Mouse (Mus musculus) myocyte (in vitro differentiated cells): Measurements from ENCODE around the gene Spic. TPM values are rescaled to one million over a fixed set of nuclear protein-coding genes. Genes with fewer than 3 reads are reported as not detected.

Source experiments
- H3K27me3 ChIP-seq: one replicate; pipeline ENCODE4 v1.6.1; 2011; ENCODE audit not compliant: control insufficient read depth, insufficient read depth, insufficient read length
- H3K36me3 ChIP-seq: one replicate; pipeline ENCODE4 v1.6.1; 2011; ENCODE audit not compliant: control insufficient read depth, insufficient read depth
- H3K4me2 ChIP-seq: one replicate; pipeline ENCODE4 v1.6.1; 2011; ENCODE audit warnings: low read depth, control low read depth
- H3K4me3 ChIP-seq: one replicate; pipeline ENCODE4 v1.5.1; 2011; ENCODE audit warnings: mild to moderate bottlenecking, control low read depth, moderate library complexity
- H3K79me2 ChIP-seq: one replicate; pipeline ENCODE4 v1.6.1; 2011; ENCODE audit not compliant: control insufficient read depth, insufficient read depth
- H3ac ChIP-seq: one replicate; pipeline ENCODE4 v1.6.1; 2011; ENCODE audit not compliant: control insufficient read depth, insufficient read length
- CEBPB ChIP-seq: IDR thresholded peaks from 2 replicates; pipeline ENCODE4 v1.6.1; 2011; ENCODE audit warnings: mild to moderate bottlenecking, moderate library complexity; ENCODE audit not compliant: poor library complexity, insufficient read depth, severe bottlenecking
- E2F4 ChIP-seq: IDR thresholded peaks from one replicate; pipeline ENCODE4 v1.6.1; 2011; ENCODE audit warnings: mild to moderate bottlenecking, control low read depth, moderate library complexity; ENCODE audit not compliant: insufficient read depth
- MAX ChIP-seq: IDR thresholded peaks from one replicate; pipeline ENCODE4 v1.6.1; 2011; ENCODE audit warnings: low read depth, mild to moderate bottlenecking, control low read depth
- MYOD1 ChIP-seq, 3 experiments: IDR thresholded peaks; one replicate each; pipeline ENCODE4 v1.6.1; 2011; ENCODE audit warnings: control low read depth in 2 of 3, low read depth in 2 of 3, mild to moderate bottlenecking in 2 of 3, moderate library complexity in 1 of 3; ENCODE audit not compliant: insufficient read length in 2 of 3, control insufficient read depth in 1 of 3
- MYOG ChIP-seq, 3 experiments: IDR thresholded peaks; one replicate each; pipeline ENCODE4 v1.6.1; 2011; ENCODE audit warnings: control low read depth in 2 of 3, low read depth in 2 of 3, mild to moderate bottlenecking in 2 of 3; ENCODE audit not compliant: insufficient read length in 2 of 3, control insufficient read depth in 1 of 3, insufficient read depth in 1 of 3
- POLR2A ChIP-seq: IDR thresholded peaks from one replicate; pipeline ENCODE4 v1.6.1; 2011; ENCODE audit warnings: low read depth, mild to moderate bottlenecking, control low read depth, moderate library complexity; ENCODE audit not compliant: insufficient read length
- POLR2AphosphoS2 ChIP-seq: IDR thresholded peaks from one replicate; pipeline ENCODE4 v1.6.1; 2011; ENCODE audit warnings: low read depth, control low read depth; ENCODE audit not compliant: insufficient read length
- REST ChIP-seq: IDR thresholded peaks from one replicate; pipeline ENCODE4 v1.6.1; 2011; ENCODE audit warnings: mild to moderate bottlenecking, control low read depth, moderate library complexity; ENCODE audit not compliant: insufficient read depth, insufficient read length
- SRF ChIP-seq: IDR thresholded peaks from one replicate; pipeline ENCODE4 v1.6.1; 2011; ENCODE audit warnings: low read depth; ENCODE audit not compliant: control insufficient read depth, insufficient read length
- TCF12 ChIP-seq: IDR thresholded peaks from one replicate; pipeline ENCODE4 v1.6.1; 2011; ENCODE audit warnings: mild to moderate bottlenecking, control low read depth; ENCODE audit not compliant: poor library complexity, insufficient read depth, severe bottlenecking
- TCF3 ChIP-seq: IDR thresholded peaks from one replicate; pipeline ENCODE4 v1.6.1; 2011; ENCODE audit warnings: low read depth, control low read depth; ENCODE audit not compliant: insufficient read length
- USF1 ChIP-seq: IDR thresholded peaks from one replicate; pipeline ENCODE4 v1.6.1; 2011; ENCODE audit warnings: low read depth, mild to moderate bottlenecking, control low read depth, moderate library complexity
- polyA plus RNA-seq: library from polyadenylated mRNA; unstranded; fragments of >200 nt; fragmentation: generic; extraction: Trizol; gene quantifications from one replicate; pipeline ENCODE4 v1.2.1, GENCODE M21; 2012; ENCODE audit warnings: missing spikeins

Spic gene
- not detected for polyA plus RNA-seq

- H3K36me3 ChIP-seq: no peaks in the 10 kb centered on the region
- no peak within 1 kb of the TSS for H3ac ChIP-seq
- no peaks in the 10 kb centered on the region for H3K79me2 ChIP-seq
- H3K27me3 ChIP-seq: no peaks in the 10 kb centered on the region
- H3K4me2 ChIP-seq: no peak within 1 kb of the TSS
- H3K4me3 ChIP-seq: no peak within 1 kb of the TSS
- TF ChIP-seq MAX (no peak), TCF12 (no peak), USF1 (no peak)
Measured at GRCm38 (mm10) chr10:88684925-88685324, at the start of gene Spic. Gene Spic, minus strand, starts transcription at chr10:88685015.

GRCm38 (mm10) chr10:88732309-88732622 is 47.5 kb upstream of the Spic start:
- H3K27me3 ChIP-seq: no peaks in the 10 kb centered on the region
- H3K79me2 ChIP-seq: peaks cover 46% of the 10 kb centered on the region
- H3ac ChIP-seq: peak overlapping the region; percentile 37
- H3K36me3 ChIP-seq: peaks cover 8% of the 10 kb centered on the region
- TF ChIP-seq POLR2A (peak; percentile 11), MAX (no peak)
- H3K4me2 ChIP-seq: peak overlapping the region; percentile 89
- peak overlapping the region; percentile 88 for H3K4me3 ChIP-seq

- Histone ChIP-seq H3K79me2 (peaks cover 46% of the 10 kb centered on the region), H3K4me2 (peak overlapping the region; percentile 89), H3K4me3 (peak overlapping the region; percentile 88), H3ac (peak overlapping the region; percentile 37), H3K36me3 (peaks cover 8% of the 10 kb centered on the region), H3K27me3 (no peaks in the 10 kb centered on the region)
- TF ChIP-seq TCF3: no peak
- peak in 1 of 3 experiments; percentile 16 for TF ChIP-seq MYOD1 (IDR thresholded peaks at IDR 0.05; ENCODE audit: control insufficient read depth in 1 of 3, insufficient read length in 2 of 3, low read depth in 2 of 3)
Measured at GRCm38 (mm10) chr10:88731496-88732308, 46.9 kb upstream of the Spic start.

DNA sequence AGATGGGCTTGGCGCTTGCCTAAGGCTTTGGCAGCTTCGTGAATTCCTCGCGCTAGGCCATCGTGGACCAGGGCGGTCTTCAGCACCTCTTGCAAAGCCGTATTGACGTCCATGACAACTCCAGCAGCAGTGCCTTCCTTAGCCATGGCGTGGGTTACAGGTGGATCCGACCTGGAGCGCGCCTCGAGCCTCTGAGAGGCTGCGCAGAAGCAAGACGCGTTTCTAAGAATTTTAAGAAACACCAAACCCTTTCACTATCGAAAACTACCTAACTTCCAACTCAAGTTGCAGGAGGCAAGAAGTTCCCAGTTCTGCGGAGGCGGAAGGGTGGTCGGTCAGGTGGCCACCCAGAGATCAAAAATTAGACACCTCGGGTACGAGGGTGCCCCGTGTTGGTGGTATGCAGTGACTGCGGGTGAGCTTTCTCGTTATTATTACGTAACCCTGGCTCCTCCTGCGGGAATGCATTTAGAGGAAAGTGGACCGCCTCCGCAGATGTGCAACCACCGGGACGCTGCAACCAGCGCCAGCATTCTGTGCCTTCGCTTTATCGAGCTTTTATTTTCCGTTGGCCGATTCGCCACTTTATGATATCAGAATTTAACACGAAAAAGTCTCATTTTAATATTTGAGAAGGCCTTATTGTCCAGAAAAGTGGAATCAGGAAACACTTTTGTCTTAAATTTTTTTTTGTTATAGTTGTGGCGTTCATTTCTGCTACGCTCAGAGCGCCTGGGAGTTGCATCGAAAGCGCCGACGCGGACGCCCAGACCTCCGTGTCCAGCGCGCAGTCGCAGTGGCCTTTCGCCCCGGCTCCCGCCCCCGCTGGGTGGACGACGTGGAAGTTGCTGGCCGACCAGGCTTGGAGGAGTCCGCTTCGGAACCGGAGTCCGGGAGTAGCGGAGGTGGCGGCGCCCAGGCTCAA is 46.0 kb upstream of the Spic start, which contains the start of gene Arl1:
Gene Arl1, plus strand, starts transcription at position 288 of the 925 bp plus-strand sequence.
- Histone ChIP-seq H3K4me3 (peak within 1 kb of the TSS; percentile 88), H3ac (peak within 1 kb of the TSS; percentile 37), H3K79me2 (peaks cover 44% of the 10 kb centered on the region), H3K4me2 (peak within 1 kb of the TSS; percentile 89), H3K36me3 (peaks cover 4% of the 10 kb centered on the region), H3K27me3 (no peaks in the 10 kb centered on the region)
- TF ChIP-seq TCF12: no peak
- no peak for TF ChIP-seq MAX
- no peak for TF ChIP-seq SRF
- TF ChIP-seq MYOD1 (IDR thresholded peaks at IDR 0.05; ENCODE audit: control insufficient read depth in 1 of 3, insufficient read length in 2 of 3, low read depth in 2 of 3): no peak
- TF ChIP-seq POLR2AphosphoS2: peak; percentile 79
- peak; percentile 68 for TF ChIP-seq POLR2A
- TF ChIP-seq MYOG (IDR thresholded peaks at IDR 0.05; ENCODE audit: control insufficient read depth in 1 of 3, insufficient read depth in 1 of 3, insufficient read length in 2 of 3, low read depth in 2 of 3): no peak
- TF ChIP-seq E2F4: peak; percentile 23
- no peak for TF ChIP-seq TCF3
- TF ChIP-seq USF1: no peak
- TF ChIP-seq CEBPB: peak; percentile 85
- no peak for TF ChIP-seq REST

DNA sequence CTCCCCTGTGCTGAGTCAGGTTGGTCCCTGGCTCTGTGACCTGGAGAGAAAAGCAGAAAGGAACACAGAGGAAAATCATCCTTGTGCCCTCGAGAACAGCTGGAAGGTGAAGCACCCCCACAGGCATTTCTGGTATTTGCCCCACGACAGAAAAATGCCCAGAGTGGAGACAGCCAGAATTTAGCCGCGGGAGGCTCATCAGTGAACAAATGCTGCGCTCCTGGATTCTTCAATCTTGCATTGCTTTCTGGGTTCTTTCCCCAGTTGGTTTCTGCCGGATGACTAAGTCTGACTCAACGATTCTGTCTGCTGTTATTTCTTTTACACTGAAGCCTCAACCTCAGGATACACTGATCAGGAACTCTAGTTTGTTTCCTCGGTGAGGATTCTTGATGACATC is 43.4 kb upstream of the Spic start:
- Histone ChIP-seq H3K4me3 (no peak overlapping the region), H3K4me2 (peak overlapping the region; percentile 40), H3K36me3 (no peaks in the 10 kb centered on the region), H3ac (no peak overlapping the region), H3K27me3 (no peaks in the 10 kb centered on the region), H3K79me2 (peaks cover 18% of the 10 kb centered on the region)
- TF ChIP-seq E2F4 (no peak), SRF (no peak), MYOD1 (IDR thresholded peaks at IDR 0.05; ENCODE audit: control insufficient read depth in 1 of 3, insufficient read length in 2 of 3, low read depth in 2 of 3) (no peak), USF1 (no peak), REST (no peak), POLR2AphosphoS2 (no peak)
